ENCODE assay signal across 11 mouse cellular contexts in genomic region chr2:74244203-74244602, GRCm38 (mm10).
DNase-seq lines count a peak whose midpoint lies in the region; ATAC-seq and TF ChIP-seq lines count a peak whose summit lies in the region.
"Had no signal": no experiment of that assay in that cellular context is flagged by ENCODE, and none has a peak within 500 bp of the region (broad histone marks: within the 10 kb centered on the region; RNA-seq: fewer than 3 reads in every experiment).

No protein-coding gene starts in this region.

- intact Hi-C loops in heart, adult 2 months (cut with DNase I) = loop anchor here (10.0 kb wide), 1 partner anchor 179 kb away; no protein-coding TSS in a partner anchor
- intact Hi-C loops in left cerebral cortex, postnatal 10 days (cut with DNase I) = loop anchor here (10.0 kb wide), 1 partner anchor 179 kb away; no protein-coding TSS in a partner anchor

- DNase-seq in heart, adult 2 months = no peak
- peak; percentile 24 for DNase-seq in retina, postnatal 1 day
- DNase-seq in retina, embryonic 14.5 days (ENCODE audit: low spot score) = no peak
- peak; percentile 16 for DNase-seq in hindbrain, postnatal 0 days (ENCODE audit: low spot score)
- DNase-seq in left cerebral cortex, postnatal 10 days (ENCODE audit: extremely low spot score in 1 of 2, low spot score in 2 of 2) = no peak
- DNase-seq: heart, postnatal 36 days; thymus, postnatal 4 days had no signal

- WGBS in heart, embryonic 15.5 days = 64% methylated on average over 6 of the region's 6 CpGs
- 59% methylated on average over 6 of the region's 6 CpGs for WGBS in heart, adult 2 months
- 39% methylated on average over 6 of the region's 6 CpGs for WGBS in hindbrain, postnatal 0 days
- 72% methylated on average over 6 of the region's 6 CpGs for WGBS in stomach, embryonic 16.5 days
- 64% methylated on average over 6 of the region's 6 CpGs for WGBS in liver, embryonic 12.5 days (ENCODE audit: insufficient replicate concordance)

- H3K27me3 ChIP-seq in heart, embryonic 15.5 days = no peaks in the 10 kb centered on the region
- no peaks in the 10 kb centered on the region for H3K27me3 ChIP-seq in heart, adult 2 months (ENCODE audit: control insufficient read depth, insufficient read depth, low read length)
- H3K27me3 ChIP-seq in hindbrain, postnatal 0 days (ENCODE audit: insufficient read depth, low read length) = no peaks in the 10 kb centered on the region
- H3K27me3 ChIP-seq in stomach, embryonic 16.5 days (ENCODE audit: control insufficient read depth, insufficient read depth, low read length) = no peaks in the 10 kb centered on the region
- no peaks in the 10 kb centered on the region for H3K27me3 ChIP-seq in liver, embryonic 12.5 days (replicated peaks)
- H3K27me3 ChIP-seq: neural tube, embryonic 12.5 days had no signal

- no peaks in the 10 kb centered on the region for H3K36me3 ChIP-seq in heart, embryonic 15.5 days
- no peaks in the 10 kb centered on the region for H3K36me3 ChIP-seq in heart, adult 2 months (ENCODE audit: control insufficient read depth, insufficient read depth, low read length)
- no peaks in the 10 kb centered on the region for H3K36me3 ChIP-seq in hindbrain, postnatal 0 days (ENCODE audit: insufficient read depth, low read length)
- H3K36me3 ChIP-seq in stomach, embryonic 16.5 days (ENCODE audit: control insufficient read depth, insufficient read depth, low read length) = no peaks in the 10 kb centered on the region
- no peaks in the 10 kb centered on the region for H3K36me3 ChIP-seq in liver, embryonic 12.5 days
- H3K36me3 ChIP-seq: neural tube, embryonic 12.5 days had no signal

- peaks cover 5% of the 10 kb centered on the region; the same call in 1 of the 2 replicates for H3K4me1 ChIP-seq in heart, embryonic 15.5 days (replicated peaks)
- no peaks in the 10 kb centered on the region for H3K4me1 ChIP-seq in heart, adult 2 months (ENCODE audit: control insufficient read depth, insufficient read depth, low read length)
- 0 out of 2 replicates have a peak, but pooled peaks cover 7% of the 10 kb centered on the region for H3K4me1 ChIP-seq in hindbrain, postnatal 0 days (ENCODE audit: insufficient read depth, low read length)
- no peaks in the 10 kb centered on the region; the same call in 1 of the 2 replicates for H3K4me1 ChIP-seq in stomach, embryonic 16.5 days (ENCODE audit: control insufficient read depth, insufficient read depth, low read length)
- H3K4me1 ChIP-seq in liver, embryonic 12.5 days = no peaks in the 10 kb centered on the region

- H3K4me3 ChIP-seq in heart, embryonic 15.5 days = no peak overlapping the region
- H3K4me3 ChIP-seq in heart, adult 2 months = no peak overlapping the region
- H3K4me3 ChIP-seq in hindbrain, postnatal 0 days (ENCODE audit: low read length) = no peak overlapping the region
- no peak overlapping the region for H3K4me3 ChIP-seq in stomach, embryonic 16.5 days (replicated peaks; ENCODE audit: low read length)
- no peak overlapping the region for H3K4me3 ChIP-seq in liver, embryonic 12.5 days
- H3K4me3 ChIP-seq: neural tube, embryonic 12.5 days had no signal

- no peak for TF ChIP-seq CTCF in heart, adult 2 months (IDR thresholded peaks at IDR 0.05)
- TF ChIP-seq CTCF in hindbrain, postnatal 0 days (IDR thresholded peaks at IDR 0.05; ENCODE audit: low read depth) = no peak

- ATAC-seq in heart, embryonic 15.5 days (replicated peaks; ENCODE audit: insufficient number of reproducible peaks, insufficient read depth, low FRiP score, low read depth) = no peak
- no peak for ATAC-seq in hindbrain, postnatal 0 days
- ATAC-seq in stomach, embryonic 16.5 days (ENCODE audit: insufficient read depth, low FRiP score) = no peak
- no peak for ATAC-seq in liver, embryonic 12.5 days

- H3K4me2 ChIP-seq in heart, embryonic 15.5 days = peak overlapping the region; percentile 23
- H3K4me2 ChIP-seq in hindbrain, postnatal 0 days (ENCODE audit: low read depth, low read length) = peak overlapping the region; percentile 37
- H3K4me2 ChIP-seq in stomach, embryonic 16.5 days (ENCODE audit: low read depth, low read length) = peak overlapping the region; percentile 16; the same call in 1 of the 2 replicates
- H3K4me2 ChIP-seq in liver, embryonic 12.5 days = no peak overlapping the region
- H3K4me2 ChIP-seq: neural tube, embryonic 12.5 days had no signal

- H3K9ac ChIP-seq in heart, embryonic 15.5 days = no peak overlapping the region
- no peak overlapping the region for H3K9ac ChIP-seq in heart, adult 2 months (ENCODE audit: low read depth, low read length)
- H3K9ac ChIP-seq in hindbrain, postnatal 0 days (replicated peaks; ENCODE audit: low read length) = no peak overlapping the region
- no peak overlapping the region for H3K9ac ChIP-seq in stomach, embryonic 16.5 days (ENCODE audit: low read length)
- H3K9ac ChIP-seq in liver, embryonic 12.5 days = no peak overlapping the region
- H3K9ac ChIP-seq: neural tube, embryonic 12.5 days had no signal

- no peak overlapping the region for H3K27ac ChIP-seq in heart, embryonic 15.5 days
- H3K27ac ChIP-seq in heart, adult 2 months = no peak overlapping the region
- no peak overlapping the region for H3K27ac ChIP-seq in hindbrain, postnatal 0 days
- H3K27ac ChIP-seq in stomach, embryonic 16.5 days (ENCODE audit: low read length) = no peak overlapping the region
- no peak overlapping the region for H3K27ac ChIP-seq in liver, embryonic 12.5 days
- H3K27ac ChIP-seq: neural tube, embryonic 12.5 days had no signal

- TF ChIP-seq POLR2A in heart, adult 2 months (IDR thresholded peaks at IDR 0.05; ENCODE audit: insufficient read depth, low read depth, low read length) = no peak

- no peak for TF ChIP-seq EP300 in heart, adult 2 months (IDR thresholded peaks at IDR 0.05; ENCODE audit: insufficient read depth, low read depth, low read length)

- no peaks in the 10 kb centered on the region for H3K9me3 ChIP-seq in heart, embryonic 15.5 days (replicated peaks)
- no peaks in the 10 kb centered on the region for H3K9me3 ChIP-seq in hindbrain, postnatal 0 days (ENCODE audit: low read length)
- H3K9me3 ChIP-seq in stomach, embryonic 16.5 days (replicated peaks; ENCODE audit: control insufficient read depth, low read length) = no peaks in the 10 kb centered on the region
- no peaks in the 10 kb centered on the region for H3K9me3 ChIP-seq in liver, embryonic 12.5 days (replicated peaks)
- H3K9me3 ChIP-seq: neural tube, embryonic 12.5 days had no signal

- no peaks in the 10 kb centered on the region for H3K79me2 ChIP-seq in heart, adult 2 months (replicated peaks; ENCODE audit: control insufficient read depth, insufficient read depth, low read length)

Comparison
In these comparisons a context has a peak if more than half of its experiments do, and no peak if none do; other contexts are left out.
1. DNase-seq: peak in retina, postnatal 1 day (single experiment) and hindbrain, postnatal 0 days (single experiment); none in heart, adult 2 months (0 of 2), retina, embryonic 14.5 days (single experiment) and left cerebral cortex, postnatal 10 days (0 of 2).